Mouse (Mus musculus) MEL (cell line): ENCODE data around the gene Rpl10. TPM values are rescaled to one million over a fixed set of nuclear protein-coding genes. Genes with fewer than 3 reads are reported as not detected.

Experiments
- DNase-seq: peaks from one replicate; pipeline ENCODE4 v3.0.0; 2011; ENCODE audit warnings: low read depth, low spot score
- H3K27ac ChIP-seq: 2 replicates; pipeline ENCODE4 v1.5.1; 2012; ENCODE audit warnings: low read depth, mild to moderate bottlenecking, control low read depth, low read length, moderate library complexity; ENCODE audit not compliant: control insufficient read depth
- H3K27me3 ChIP-seq, 2 experiments: fragments of 150-350 bp in 1 of 2; sonication (generic) in 1 of 2; 2 replicates each; pipeline ENCODE4 v1.6.1; 2012; ENCODE audit warnings: low read length in 2 of 2, mild to moderate bottlenecking in 2 of 2, improper control_type of control experiment in 1 of 2, moderate library complexity in 1 of 2; ENCODE audit not compliant: insufficient read depth in 2 of 2, control insufficient read depth in 1 of 2
- H3K36me3 ChIP-seq, 2 experiments: 2 replicates each; pipeline ENCODE4 v1.6.1; 2012 to 2014; ENCODE audit warnings: low read length in 2 of 2, improper control_type of control experiment in 1 of 2, inconsistent platforms in 1 of 2, mild to moderate bottlenecking in 1 of 2; ENCODE audit not compliant: insufficient read depth in 2 of 2, control insufficient read depth in 1 of 2
- H3K4me1 ChIP-seq, 2 experiments: fragments of 150-350 bp in 1 of 2; sonication (generic) in 1 of 2; 2 replicates each; pipeline ENCODE4 v1.6.1; 2012; ENCODE audit warnings: low read length in 2 of 2, improper control_type of control experiment in 1 of 2, mild to moderate bottlenecking in 1 of 2; ENCODE audit not compliant: insufficient read depth in 2 of 2, control insufficient read depth in 1 of 2
- H3K4me3 ChIP-seq, 2 experiments: fragments of 150-350 bp in 1 of 2; sonication (generic) in 1 of 2; 2 replicates each; pipeline ENCODE4 v1.5.1; 2012; ENCODE audit warnings: low read depth in 2 of 2, low read length in 2 of 2, mild to moderate bottlenecking in 2 of 2, moderate library complexity in 2 of 2, control low read depth in 1 of 2, improper control_type of control experiment in 1 of 2; ENCODE audit not compliant: control insufficient read depth in 1 of 2, insufficient read depth in 1 of 2
- H3K79me2 ChIP-seq: 2 replicates; pipeline ENCODE4 v1.6.1; 2012; ENCODE audit warnings: mild to moderate bottlenecking, low read length, moderate library complexity; ENCODE audit not compliant: control insufficient read depth, poor library complexity, insufficient read depth
- H3K9ac ChIP-seq: 2 replicates; pipeline ENCODE4 v1.6.1; 2012; ENCODE audit warnings: low read depth, mild to moderate bottlenecking, control low read depth, low read length, moderate library complexity; ENCODE audit not compliant: control insufficient read depth, poor library complexity, severe bottlenecking
- H3K9me3 ChIP-seq: fragments of 150-350 bp; sonication (generic); replicated peaks from 2 replicates; pipeline ENCODE4 v1.6.1; 2012; ENCODE audit warnings: mild to moderate bottlenecking, low read length, improper control_type of control experiment, moderate library complexity; ENCODE audit not compliant: insufficient read depth
- BHLHE40 ChIP-seq: IDR thresholded peaks from 2 replicates; pipeline ENCODE4 v1.6.1; 2012; ENCODE audit warnings: low read depth, mild to moderate bottlenecking, inconsistent platforms, low read length, improper control_type of control experiment, borderline replicate concordance
- CHD1 ChIP-seq: IDR thresholded peaks from 2 replicates; pipeline ENCODE4 v1.6.1; 2012; ENCODE audit warnings: low read depth, mild to moderate bottlenecking, inconsistent platforms, low read length, improper control_type of control experiment
- E2F4 ChIP-seq: IDR thresholded peaks from 2 replicates; pipeline ENCODE4 v1.6.1; 2011; ENCODE audit warnings: low read depth, low read length, improper control_type of control experiment, borderline replicate concordance
- ELF1 ChIP-seq: IDR thresholded peaks from 2 replicates; pipeline ENCODE4 v1.6.1; 2014; ENCODE audit warnings: low read depth, mild to moderate bottlenecking, inconsistent platforms, low read length, improper control_type of control experiment, moderate library complexity
- EP300 ChIP-seq, 2 experiments: IDR thresholded peaks; 2 replicates each; pipeline ENCODE4 v1.6.1; 2011; ENCODE audit warnings: improper control_type of control experiment in 2 of 2, low read length in 2 of 2, low read depth in 1 of 2, mild to moderate bottlenecking in 1 of 2
- ETS1 ChIP-seq: IDR thresholded peaks from 2 replicates; pipeline ENCODE4 v1.6.1; 2012; ENCODE audit warnings: low read depth, mild to moderate bottlenecking, inconsistent platforms, low read length, improper control_type of control experiment, moderate library complexity
- GABPA ChIP-seq: IDR thresholded peaks from 2 replicates; pipeline ENCODE4 v1.6.1; 2012; ENCODE audit warnings: low read depth, mild to moderate bottlenecking, inconsistent platforms, low read length, improper control_type of control experiment, moderate library complexity
- GATA1 ChIP-seq: IDR thresholded peaks from 2 replicates; pipeline ENCODE4 v1.6.1; 2011; ENCODE audit warnings: low read depth, low read length, improper control_type of control experiment
- HCFC1 ChIP-seq: IDR thresholded peaks from 2 replicates; pipeline ENCODE4 v1.6.1; 2012; ENCODE audit warnings: low read depth, mild to moderate bottlenecking, inconsistent platforms, low read length, improper control_type of control experiment, moderate library complexity
- JUND ChIP-seq: IDR thresholded peaks from 2 replicates; pipeline ENCODE4 v1.6.1; 2011; ENCODE audit warnings: low read depth, mild to moderate bottlenecking, improper control_type of control experiment, low read length
- MAFK ChIP-seq: IDR thresholded peaks from 2 replicates; pipeline ENCODE4 v1.6.1; 2011; ENCODE audit warnings: low read depth, mild to moderate bottlenecking, low read length, improper control_type of control experiment, borderline replicate concordance
- MAX ChIP-seq: IDR thresholded peaks from 2 replicates; pipeline ENCODE4 v1.6.1; 2011; ENCODE audit warnings: low read length, improper control_type of control experiment
- MAZ ChIP-seq: IDR thresholded peaks from 2 replicates; pipeline ENCODE4 v1.6.1; 2012; ENCODE audit warnings: low read depth, mild to moderate bottlenecking, inconsistent platforms, low read length, improper control_type of control experiment
- MEF2A ChIP-seq: IDR thresholded peaks from 2 replicates; pipeline ENCODE4 v1.6.1; 2014; ENCODE audit warnings: low read depth, mild to moderate bottlenecking, inconsistent platforms, low read length, improper control_type of control experiment; ENCODE audit not compliant: poor library complexity, insufficient replicate concordance, severe bottlenecking; ENCODE audit errors: extremely low read depth
- MXI1 ChIP-seq: IDR thresholded peaks from 2 replicates; pipeline ENCODE4 v1.6.1; 2011; ENCODE audit warnings: mild to moderate bottlenecking, low read depth, low read length, improper control_type of control experiment
- MYB ChIP-seq: IDR thresholded peaks from 2 replicates; pipeline ENCODE4 v1.6.1; 2011; ENCODE audit warnings: mild to moderate bottlenecking, low read depth, low read length, improper control_type of control experiment
- MYC ChIP-seq: IDR thresholded peaks from 2 replicates; pipeline ENCODE4 v1.6.1; 2011; ENCODE audit warnings: low read depth, mild to moderate bottlenecking, low read length, improper control_type of control experiment, moderate library complexity
- POLR2AphosphoS2 ChIP-seq: IDR thresholded peaks from 2 replicates; pipeline ENCODE4 v1.6.1; 2011; ENCODE audit warnings: low read length, improper control_type of control experiment
- POLR2AphosphoS5 ChIP-seq: IDR thresholded peaks from 2 replicates; pipeline ENCODE4 v1.6.1; 2012; ENCODE audit warnings: low read depth, borderline replicate concordance, mild to moderate bottlenecking, inconsistent platforms, low read length, moderate library complexity, mixed read lengths
- RCOR1 ChIP-seq: IDR thresholded peaks from 2 replicates; pipeline ENCODE4 v1.6.1; 2012; ENCODE audit warnings: low read depth, mild to moderate bottlenecking, inconsistent platforms, low read length, improper control_type of control experiment
- SIN3A ChIP-seq: IDR thresholded peaks from 2 replicates; pipeline ENCODE4 v1.6.1; 2012; ENCODE audit warnings: low read length, improper control_type of control experiment, inconsistent platforms
- SMC3 ChIP-seq: IDR thresholded peaks from 2 replicates; pipeline ENCODE4 v1.6.1; 2011; ENCODE audit warnings: low read depth, low read length, improper control_type of control experiment
- TBP ChIP-seq: IDR thresholded peaks from 2 replicates; pipeline ENCODE4 v1.8.0; 2011; ENCODE audit warnings: low read depth, low read length, improper control_type of control experiment
- TCF12 ChIP-seq: IDR thresholded peaks from 2 replicates; pipeline ENCODE4 v1.6.1; 2014; ENCODE audit warnings: low read depth, mild to moderate bottlenecking, inconsistent platforms, low read length, improper control_type of control experiment, moderate library complexity
- USF1 ChIP-seq: IDR thresholded peaks from 2 replicates; pipeline ENCODE4 v1.6.1; 2014; ENCODE audit warnings: low read depth, mild to moderate bottlenecking, inconsistent platforms, low read length, improper control_type of control experiment, moderate library complexity
- USF2 ChIP-seq, 2 experiments: IDR thresholded peaks; 2 replicates each; pipeline ENCODE4 v1.6.1; 2011 to 2012; ENCODE audit warnings: improper control_type of control experiment in 2 of 2, low read length in 2 of 2, borderline replicate concordance in 1 of 2, inconsistent platforms in 1 of 2, low read depth in 1 of 2, mild to moderate bottlenecking in 1 of 2; ENCODE audit not compliant: insufficient read depth in 1 of 2
- ZKSCAN1 ChIP-seq: IDR thresholded peaks from 2 replicates; pipeline ENCODE4 v1.6.1; 2012; ENCODE audit warnings: low read depth, mild to moderate bottlenecking, inconsistent platforms, low read length, improper control_type of control experiment, moderate library complexity
- ZMIZ1 ChIP-seq: IDR thresholded peaks from 2 replicates; pipeline ENCODE4 v1.6.1; 2012; ENCODE audit warnings: low read depth, mild to moderate bottlenecking, inconsistent platforms, low read length, improper control_type of control experiment, moderate library complexity
- ZNF384 ChIP-seq: IDR thresholded peaks from 2 replicates; pipeline ENCODE4 v1.6.1; 2012; ENCODE audit warnings: low read depth, mild to moderate bottlenecking, inconsistent platforms, low read length, improper control_type of control experiment
- polyA plus RNA-seq, 2 experiments: library from polyadenylated mRNA; stranded (reverse) in 1 of 2; unstranded in 1 of 2; fragments of >175 nt in 1 of 2; fragments of >200 nt in 1 of 2; gene quantifications; 2 replicates each; pipeline versions ENCODE4 v1.2.1 to v1.2.4; 2012; ENCODE audit warnings: low replicate concordance in 2 of 2, low read depth in 1 of 2; ENCODE audit not compliant: insufficient read length in 2 of 2, insufficient read depth in 1 of 2, missing spikeins in 1 of 2
- total RNA-seq: library from RNA; depleted of rRNA; stranded (reverse); fragments of 300-350 nt; gene quantifications from 2 replicates; pipeline ENCODE4 v1.2.3, GENCODE M21; 2012

Gene Rpl10
- total and polyA plus RNA-seq, 3 experiments: 232 to 3,229 TPM; not detected in 1

GRCm38 (mm10) chrX:74269736-74270061 is 913 bp upstream of the Rpl10 start:
- H3K9ac ChIP-seq: peak overlapping the region; percentile 79
- H3K79me2 ChIP-seq: peaks cover 19% of the 10 kb centered on the region
- no peaks in the 10 kb centered on the region for H3K9me3 ChIP-seq
- TF ChIP-seq ELF1: no peak
- peak; percentile 95 for TF ChIP-seq MYC
- TF ChIP-seq CHD1: no peak
- peak; percentile 40; the same call in 1 of the 2 replicates for TF ChIP-seq USF1
- TF ChIP-seq RCOR1: no peak
- TF ChIP-seq MXI1: peak; percentile 81
- TF ChIP-seq ZMIZ1: 0 out of 2 replicates have a peak, but pooled peaks have one; percentile 52
- peak; percentile 91 for TF ChIP-seq MAX
- peak; percentile 21; the same call in 1 of the 2 replicates for TF ChIP-seq BHLHE40
- H3K4me1 ChIP-seq: peaks cover 0 to 7% of the 10 kb centered on the region in 2 experiments; a peak in 3 of 4 replicates
- no peak for DNase-seq
- no peaks in the 10 kb centered on the region for H3K27me3 ChIP-seq
- H3K36me3 ChIP-seq: peaks cover 0 to 7% of the 10 kb centered on the region in 2 experiments; a peak in 1 of 4 replicates
- peak overlapping the region; percentile 96 for H3K27ac ChIP-seq
- peak overlapping the region; percentile 42 to 49 for H3K4me3 ChIP-seq

- Histone ChIP-seq H3K36me3 (peaks cover 0 to 7% of the 10 kb centered on the region in 2 experiments; a peak in 1 of 4 replicates), H3K4me1 (peaks cover 0 to 7% of the 10 kb centered on the region in 2 experiments; a peak in 3 of 4 replicates), H3K9me3 (no peaks in the 10 kb centered on the region), H3K27ac (peak overlapping the region; percentile 95), H3K27me3 (no peaks in the 10 kb centered on the region), H3K4me3 (peak overlapping the region; percentile 67 to 91), H3K9ac (peak overlapping the region; percentile 95), H3K79me2 (peaks cover 19% of the 10 kb centered on the region)
- DNase-seq: peak; percentile 55
- 0 out of 2 replicates have a peak, but pooled peaks have one; percentile 33 for TF ChIP-seq MYC
- no peak for TF ChIP-seq ZKSCAN1
- peak; percentile 7; the same call in 1 of the 2 replicates for TF ChIP-seq SIN3A
- no peak; the same call in 1 of the 2 replicates for TF ChIP-seq POLR2AphosphoS5
- peak; percentile 98 for TF ChIP-seq CHD1
- TF ChIP-seq BHLHE40: no peak
- TF ChIP-seq TBP: no peak
- no peak for TF ChIP-seq ZNF384
- TF ChIP-seq POLR2AphosphoS2: peak; percentile 89; the same call in 1 of the 2 replicates
- TF ChIP-seq USF2 (IDR thresholded peaks at IDR 0.05; ENCODE audit: borderline replicate concordance in 1 of 2, insufficient read depth in 1 of 2, low read depth in 1 of 2, low read length in 2 of 2): no peak
- no peak for TF ChIP-seq MAFK
- no peak for TF ChIP-seq ELF1
- no peak; the same call in 1 of the 2 replicates for TF ChIP-seq MXI1
- TF ChIP-seq ETS1: no peak
- no peak for TF ChIP-seq JUND
- no peak for TF ChIP-seq GABPA
- TF ChIP-seq HCFC1: no peak
- TF ChIP-seq MYB: no peak
- no peak for TF ChIP-seq TCF12
- peak in 1 of 2 experiments; percentile 34; a peak in 1 of 4 replicates for TF ChIP-seq EP300 (IDR thresholded peaks at IDR 0.05; ENCODE audit: low read depth in 1 of 2, low read length in 2 of 2)
- TF ChIP-seq GATA1: no peak
- TF ChIP-seq MEF2A: no peak
- TF ChIP-seq E2F4: no peak
- no peak for TF ChIP-seq SMC3
- TF ChIP-seq MAZ: no peak
Measured at GRCm38 (mm10) chrX:74270902-74271551, 415 bp downstream of the Rpl10 start.
